Mouse (Mus musculus) urinary bladder, postnatal 14 days (tissue): Measurements from ENCODE around the gene F2r.

ENCODE experiments used
- DNase-seq: peaks from one replicate; pipeline ENCODE4 v3.0.0; 2021; ENCODE audit warnings: low spot score

F2r gene

GRCm38 (mm10) chr13:95618309-95618712, at the start of gene F2r:
Gene F2r, minus strand, starts transcription at chr13:95618487.
- peak; percentile 77 for DNase-seq

GRCm38 (mm10) chr13:95667260-95667659, 49.0 kb upstream of the F2r start:
- DNase-seq: no peak

GRCm38 (mm10) chr13:95665644-95666356, 47.5 kb upstream of the F2r start:
- DNase-seq: no peak

- no peak for DNase-seq
Observed at GRCm38 (mm10) chr13:95663834-95664233, 45.5 kb upstream of the F2r start.

GRCm38 (mm10) chr13:95659432-95659831, 41.1 kb upstream of the F2r start:
- DNase-seq: no peak

- DNase-seq: no peak
Observed at GRCm38 (mm10) chr13:95657171-95657570, 38.9 kb upstream of the F2r start.

- DNase-seq: no peak
Observed at GRCm38 (mm10) chr13:95655284-95655683, 37.0 kb upstream of the F2r start.

- DNase-seq: no peak
Observed at GRCm38 (mm10) chr13:95653696-95654095, 35.4 kb upstream of the F2r start.

- DNase-seq: no peak
Observed at GRCm38 (mm10) chr13:95651870-95652668, 33.8 kb upstream of the F2r start.

- no peak for DNase-seq
Observed at GRCm38 (mm10) chr13:95649941-95650340, 31.7 kb upstream of the F2r start.

- no peak for DNase-seq
Observed at GRCm38 (mm10) chr13:95647248-95647647, 29.0 kb upstream of the F2r start.

- no peak for DNase-seq
Observed at GRCm38 (mm10) chr13:95646687-95647111, 28.4 kb upstream of the F2r start.

- DNase-seq: no peak
Observed at GRCm38 (mm10) chr13:95643740-95644139, 25.5 kb upstream of the F2r start.

GRCm38 (mm10) chr13:95641061-95641986, 23.0 kb upstream of the F2r start:
- DNase-seq: no peak

GRCm38 (mm10) chr13:95640408-95640807, 22.1 kb upstream of the F2r start:
- no peak for DNase-seq

GRCm38 (mm10) chr13:95639336-95640116, 21.2 kb upstream of the F2r start:
- no peak for DNase-seq

GRCm38 (mm10) chr13:95638894-95639293, 20.6 kb upstream of the F2r start:
- DNase-seq: no peak

GRCm38 (mm10) chr13:95637737-95638136, 19.4 kb upstream of the F2r start:
- no peak for DNase-seq

GRCm38 (mm10) chr13:95635301-95635700, 17.0 kb upstream of the F2r start:
- no peak for DNase-seq

- DNase-seq: no peak
Observed at GRCm38 (mm10) chr13:95634451-95634850, 16.2 kb upstream of the F2r start.

GRCm38 (mm10) chr13:95633384-95633783, 15.1 kb upstream of the F2r start:
- peak; percentile 22 for DNase-seq
